8 mouse cellular contexts compared by ENCODE assay signal in the genomic region with DNA sequence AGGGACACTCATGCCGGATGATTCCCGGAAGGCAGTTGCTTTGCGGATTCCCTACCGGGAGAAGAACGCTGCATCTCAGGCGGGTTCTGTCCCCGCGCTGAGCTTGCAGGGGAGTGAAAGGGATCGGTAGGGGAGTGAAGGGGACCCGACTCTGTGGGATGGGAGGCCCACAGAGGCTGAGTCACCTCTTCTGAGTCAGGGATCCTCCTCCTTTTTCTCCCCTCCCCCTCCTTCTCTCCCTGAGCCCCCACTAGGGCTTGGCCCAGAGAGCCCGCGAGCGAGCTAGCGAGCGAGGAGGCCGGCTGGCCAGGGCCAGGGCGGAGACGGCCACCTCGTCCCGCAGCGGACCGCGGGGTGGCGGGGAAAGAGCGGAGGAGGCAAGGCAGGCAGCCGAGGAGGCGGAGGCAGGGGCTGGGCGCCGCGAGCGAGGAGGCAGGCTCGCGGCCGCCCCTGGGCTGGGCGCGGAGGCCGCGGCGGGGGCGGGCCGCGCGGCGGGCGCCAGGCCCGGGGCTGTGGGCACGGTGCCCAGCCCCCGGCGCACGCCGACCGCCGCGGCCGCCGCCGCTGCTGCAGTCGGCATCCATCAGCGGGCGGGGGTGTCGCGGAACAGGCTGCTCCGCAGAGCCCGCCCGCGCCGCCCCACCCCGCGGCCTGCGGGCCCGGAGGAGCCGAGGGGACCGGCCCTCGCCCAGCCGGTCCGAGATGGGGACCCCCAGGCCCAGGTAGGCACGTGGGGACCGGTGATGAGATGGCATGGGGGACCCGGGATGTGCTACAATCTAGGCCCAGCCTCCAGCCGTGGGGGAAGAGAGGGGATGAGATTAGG. TPM values are rescaled to one million over a fixed set of nuclear protein-coding genes. Genes with fewer than 3 reads are reported as not detected.
A peak's percentile ranks its signal among the peaks of the same experiment; 100 is the strongest.
DNase-seq lines count a peak whose midpoint lies in the region; ATAC-seq lines count a peak whose summit lies in the region.

No protein-coding gene starts in this region.

- peak; percentile 85 to 96 for DNase-seq in adrenal gland, adult (ENCODE audit: inconsistent age in 2 of 2, low spot score in 1 of 2)
- DNase-seq in cerebellum, postnatal 10 days, result peak; percentile 82 to 88
- DNase-seq in gastrocnemius, postnatal 10 days, result peak; percentile 71
- peak; percentile 41 for DNase-seq in induced T-regulatory cell, adult 2 months (ENCODE audit: low read depth)
- peak; percentile 68 to 81 for DNase-seq in left cerebral cortex, postnatal 14 days (ENCODE audit: low spot score in 2 of 2)
- peak; percentile 70 to 72 for DNase-seq in right cerebral cortex, adult 2 months (ENCODE audit: low spot score in 2 of 2)

- intact Hi-C loops in left cerebral cortex, postnatal 14 days (cut with DNase I), result no loop called here

- peak; percentile 52 for ATAC-seq in megakaryocyte, adult 5-6 weeks (ENCODE audit: poor library complexity, severe bottlenecking)
- no peak for ATAC-seq in erythroid progenitor cell, adult 5-6 weeks (replicated peaks; ENCODE audit: low FRiP score, poor library complexity, severe bottlenecking)

RNA-seq across cellular contexts. Expression of a gene that starts 54.8 kb away (rescaled TPM):
- total RNA-seq in gastrocnemius, postnatal 10 days (2021), result 10 to 100 TPM; 16.1 to 18.9 TPM
- 100 to 1,000 TPM; 304 to 328 TPM for total RNA-seq in left cerebral cortex, postnatal 14 days (2021)
- 0.71 and 0.98 TPM in 2 replicates for total RNA-seq in megakaryocyte, adult 5-6 weeks (2015)
- total RNA-seq in megakaryocyte, adult 5-6 weeks (2017), result 0.48 and 0.69 TPM in 2 replicates
- 0.36 and 0.84 TPM in 2 replicates for total RNA-seq in erythroid progenitor cell, adult 5-6 weeks (2015; ENCODE audit: low replicate concordance)
- total RNA-seq in erythroid progenitor cell, adult 5-6 weeks (2017; ENCODE audit: low replicate concordance), result 1.4 and 5.8 TPM in 2 replicates

Comparison
In these comparisons a context has a peak if more than half of its experiments do, and no peak if none do; other contexts are left out.
1. RNA of a gene that starts 54.8 kb away (total RNA-seq): 304 to 328 TPM in left cerebral cortex, postnatal 14 days; 16.1 to 18.9 TPM in gastrocnemius, postnatal 10 days, 0.36 to 5.8 TPM in erythroid progenitor cell, adult 5-6 weeks and 0.48 to 0.98 TPM in megakaryocyte, adult 5-6 weeks; every median in the first group is over 10 times any median in the second.
2. Peak in every context shown above with its lines, with median percentiles within 50 percentile points of each other: DNase-seq.